Mouse (Mus musculus): ENCODE measurements around the gene Atl1.

Gene Atl1

GRCm38 (mm10) chr12:70005103-70005502 lies 112.7 kb downstream of the Atl1 start:
- DNase-seq (ENCODE audit: extremely low read depth, insufficient read length, low spot score), result no peak

GRCm38 (mm10) chr12:70010356-70010755 lies 117.9 kb downstream of the Atl1 start:
- DNase-seq (ENCODE audit: extremely low read depth, insufficient read length, low spot score), result no peak

GRCm38 (mm10) chr12:70011681-70012080 lies 119.3 kb downstream of the Atl1 start:
- no peak for DNase-seq (ENCODE audit: extremely low read depth, insufficient read length, low spot score)

GRCm38 (mm10) chr12:70015936-70016335 lies 123.5 kb downstream of the Atl1 start:
- no peak for DNase-seq (ENCODE audit: extremely low read depth, insufficient read length, low spot score)
